Mouse (Mus musculus): ENCODE data around the gene Lbx2.
A peak's percentile ranks its signal among the peaks of the same experiment; 100 is the strongest.

Gene Lbx2

GRCm38 (mm10) chr6:83070311-83071219, 15.6 kb upstream of the Lbx2 start:
- no peak for DNase-seq (ENCODE audit: low read depth, low spot score)

- DNase-seq (ENCODE audit: low read depth, low spot score) = no peak
Observed at GRCm38 (mm10) chr6:83071220-83071619, 14.9 kb upstream of the Lbx2 start.

- peak; percentile 22 for DNase-seq (ENCODE audit: low read depth, low spot score)
Observed at GRCm38 (mm10) chr6:83074979-83075378, 11.2 kb upstream of the Lbx2 start.

GRCm38 (mm10) chr6:83077630-83078323, 8.4 kb upstream of the Lbx2 start, which contains the start of gene Pcgf1:
Gene Pcgf1 (plus strand): TSS chr6:83077869.
- DNase-seq (ENCODE audit: low read depth, low spot score) = peak; percentile 99

- peak; percentile 96 for DNase-seq (ENCODE audit: low read depth, low spot score)
Observed at GRCm38 (mm10) chr6:83078324-83078858, 7.8 kb upstream of the Lbx2 start.

GRCm38 (mm10) chr6:83080210-83080609, 6.0 kb upstream of the Lbx2 start:
- no peak for DNase-seq (ENCODE audit: low read depth, low spot score)

- DNase-seq (ENCODE audit: low read depth, low spot score) = no peak
Observed at GRCm38 (mm10) chr6:83083497-83083896, 2.7 kb upstream of the Lbx2 start.

- DNase-seq (ENCODE audit: low read depth, low spot score) = no peak
Observed at GRCm38 (mm10) chr6:83084477-83084876, 1.7 kb upstream of the Lbx2 start.

- no peak for DNase-seq (ENCODE audit: low read depth, low spot score)
Observed at GRCm38 (mm10) chr6:83087205-83087925, 1.2 kb downstream of the Lbx2 start.

- no peak for DNase-seq (ENCODE audit: low read depth, low spot score)
Observed at GRCm38 (mm10) chr6:83087926-83088260, 1.7 kb downstream of the Lbx2 start.

GRCm38 (mm10) chr6:83092416-83093127, 6.4 kb downstream of the Lbx2 start:
- DNase-seq (ENCODE audit: low read depth, low spot score) = no peak

- DNase-seq (ENCODE audit: low read depth, low spot score) = no peak
Observed at GRCm38 (mm10) chr6:83095968-83096367, 9.8 kb downstream of the Lbx2 start.

GRCm38 (mm10) chr6:83098411-83098810, 12.2 kb downstream of the Lbx2 start:
- no peak for DNase-seq (ENCODE audit: low read depth, low spot score)

- DNase-seq (ENCODE audit: low read depth, low spot score) = peak; percentile 98
Observed at GRCm38 (mm10) chr6:83101316-83101687, 15.1 kb downstream of the Lbx2 start, which contains the start of the genes Ccdc142 and Gm42688. Gene Ccdc142 (plus strand): TSS chr6:83101601. Gene Gm42688 (plus strand): TSS chr6:83101617.

- peak; percentile 74 for DNase-seq (ENCODE audit: low read depth, low spot score)
Observed at GRCm38 (mm10) chr6:83101688-83102556, 15.8 kb downstream of the Lbx2 start.

GRCm38 (mm10) chr6:83103130-83103650, 17.0 kb downstream of the Lbx2 start:
- DNase-seq (ENCODE audit: low read depth, low spot score) = no peak

- DNase-seq (ENCODE audit: low read depth, low spot score) = peak; percentile 74
Observed at GRCm38 (mm10) chr6:83104158-83104557, 18.0 kb downstream of the Lbx2 start.

- DNase-seq (ENCODE audit: low read depth, low spot score) = peak; percentile 83
Observed at GRCm38 (mm10) chr6:83107566-83108400, 21.6 kb downstream of the Lbx2 start.

All from brain, adult 2 months (tissue).